In genomic region chr16:91645995-91646602, GRCm38 (mm10) we compare ENCODE assay signal across 8 mouse cellular contexts. TPM values are rescaled to one million over a fixed set of nuclear protein-coding genes. Genes with fewer than 3 reads are reported as not detected.
DNase-seq lines count a peak whose midpoint lies in the region; ATAC-seq and TF ChIP-seq lines count a peak whose summit lies in the region.

No protein-coding gene starts in this region.

- DNase-seq in spleen, adult 2 months (ENCODE audit: low read depth in 1 of 2, low spot score in 2 of 2), result peak in 1 of 2 experiments; percentile 58
- no peak for DNase-seq in spleen, postnatal 14 days (ENCODE audit: low spot score in 2 of 2)
- DNase-seq in lung, postnatal 25 days (ENCODE audit: low spot score), result peak; percentile 11
- peak; percentile 81 for DNase-seq in thymus, postnatal 0 days (ENCODE audit: low spot score)
- no peak for DNase-seq in adrenal gland, postnatal 4 days (ENCODE audit: low spot score in 2 of 2)
- DNase-seq in layer of hippocampus, postnatal 25 days (ENCODE audit: extremely low spot score in 1 of 2, low spot score in 1 of 2), result no peak

- H3K9me3 ChIP-seq in hindbrain, embryonic 12.5 days (replicated peaks), result no peaks in the 10 kb centered on the region

- H3K4me1 ChIP-seq in spleen, adult 2 months (ENCODE audit: control insufficient read depth, insufficient read depth, insufficient read length), result peaks cover 6% of the 10 kb centered on the region
- H3K4me1 ChIP-seq in brown adipose tissue, adult 24 weeks (ENCODE audit: control insufficient read depth, insufficient read depth, insufficient read length, low read length), result no peaks in the 10 kb centered on the region
- H3K4me1 ChIP-seq in hindbrain, embryonic 12.5 days, result peaks cover 12% of the 10 kb centered on the region

- peak overlapping the region; percentile 94 for H3K4me2 ChIP-seq in hindbrain, embryonic 12.5 days (replicated peaks)

- peak overlapping the region; percentile 100; the same call in 1 of the 2 replicates for H3K27ac ChIP-seq in spleen, adult 2 months (ENCODE audit: insufficient read depth, low read length)
- H3K27ac ChIP-seq in brown adipose tissue, adult 24 weeks (replicated peaks; ENCODE audit: low read depth, low read length), result no peak overlapping the region
- H3K27ac ChIP-seq in hindbrain, embryonic 12.5 days, result peak overlapping the region; percentile 99; the same call in 1 of the 2 replicates

- no peaks in the 10 kb centered on the region for H3K27me3 ChIP-seq in spleen, adult 2 months (ENCODE audit: control insufficient read depth, insufficient read depth, low read length)
- H3K27me3 ChIP-seq in hindbrain, embryonic 12.5 days, result no peaks in the 10 kb centered on the region

- ATAC-seq in hindbrain, embryonic 12.5 days (ENCODE audit: low FRiP score), result no peak

- peaks cover 10% of the 10 kb centered on the region for H3K36me3 ChIP-seq in spleen, adult 2 months (ENCODE audit: control insufficient read depth, insufficient read depth, low read length)
- H3K36me3 ChIP-seq in hindbrain, embryonic 12.5 days, result peaks cover 18% of the 10 kb centered on the region

- no peak; the same call in 1 of the 2 replicates for TF ChIP-seq CTCF in spleen, adult 2 months (IDR thresholded peaks at IDR 0.05; ENCODE audit: extremely low read depth, insufficient read depth, insufficient read length, insufficient replicate concordance)

- peak overlapping the region; percentile 82 for H3K9ac ChIP-seq in hindbrain, embryonic 12.5 days

- TF ChIP-seq POLR2A in spleen, adult 2 months (IDR thresholded peaks at IDR 0.05; ENCODE audit: low read depth, low read length), result no peak

- peak overlapping the region; percentile 98 for H3K4me3 ChIP-seq in spleen, adult 2 months (ENCODE audit: extremely low read depth, insufficient read depth, insufficient read length)
- peak overlapping the region; percentile 64 for H3K4me3 ChIP-seq in brown adipose tissue, adult 24 weeks (ENCODE audit: insufficient read depth, low read depth, low read length)
- H3K4me3 ChIP-seq in hindbrain, embryonic 12.5 days, result peak overlapping the region; percentile 77

- 2% methylated on average over 11 of the region's 11 CpGs for WGBS in spleen, adult 2 months
- 1% methylated on average over 11 of the region's 11 CpGs for WGBS in hindbrain, embryonic 12.5 days

RNA-seq across cellular contexts. Expression of gene Gart, which starts 0.7 kb away (rescaled TPM):
- 24.8 and 26.4 TPM in 2 replicates for polyA plus RNA-seq in spleen, adult 2 months (2012; rRNA removed)
- 46.7 and 51.5 TPM in 2 replicates for polyA plus RNA-seq in brown adipose tissue, adult 24 weeks (2012; ENCODE audit: insufficient read depth, insufficient read length, missing spikeins)
- 85.2 and 88.1 TPM in 2 replicates for polyA plus RNA-seq in hindbrain, embryonic 12.5 days (2016; fragmentation: Nextera tagmentation; extraction: Ambion mirVana)
- polyA plus RNA-seq in thymus, postnatal 0 days (2015; fragmentation: Nextera tagmentation; extraction: Ambion mirVana), result 125 and 133 TPM in 2 replicates
- 100 to 1,000 TPM; 117 to 118 TPM for total RNA-seq in adrenal gland, postnatal 4 days (2021)
- total RNA-seq in layer of hippocampus, postnatal 25 days (2021), result 10 to 100 TPM; 46.6 to 47.7 TPM

RNA-seq across cellular contexts. Expression of gene Son, which starts 1.2 kb away (rescaled TPM):
- 107 and 127 TPM in 2 replicates for polyA plus RNA-seq in spleen, adult 2 months (2012; rRNA removed)
- polyA plus RNA-seq in brown adipose tissue, adult 24 weeks (2012; ENCODE audit: insufficient read depth, insufficient read length, missing spikeins), result 59.0 and 88.7 TPM in 2 replicates
- polyA plus RNA-seq in hindbrain, embryonic 12.5 days (2016; fragmentation: Nextera tagmentation; extraction: Ambion mirVana), result 159 and 162 TPM in 2 replicates
- 132 and 172 TPM in 2 replicates for polyA plus RNA-seq in thymus, postnatal 0 days (2015; fragmentation: Nextera tagmentation; extraction: Ambion mirVana)
- 100 to 1,000 TPM; 265 to 299 TPM for total RNA-seq in adrenal gland, postnatal 4 days (2021)
- total RNA-seq in layer of hippocampus, postnatal 25 days (2021), result 100 to 1,000 TPM; 212 to 264 TPM

RNA-seq across cellular contexts. Expression of gene Dnajc28, which starts 27.3 kb away (rescaled TPM):
- 0.39 and 0.42 TPM in 2 replicates for polyA plus RNA-seq in spleen, adult 2 months (2012; rRNA removed)
- 20.4 and 32.7 TPM in 2 replicates for polyA plus RNA-seq in brown adipose tissue, adult 24 weeks (2012; ENCODE audit: insufficient read depth, insufficient read length, missing spikeins)
- 4.9 and 6.2 TPM in 2 replicates for polyA plus RNA-seq in hindbrain, embryonic 12.5 days (2016; fragmentation: Nextera tagmentation; extraction: Ambion mirVana)
- polyA plus RNA-seq in thymus, postnatal 0 days (2015; fragmentation: Nextera tagmentation; extraction: Ambion mirVana), result 2.3 and 3.3 TPM in 2 replicates
- total RNA-seq in adrenal gland, postnatal 4 days (2021), result 1 to 10 TPM; 5.6 to 8.7 TPM
- total RNA-seq in layer of hippocampus, postnatal 25 days (2021), result 10 to 100 TPM in 1 of 2 experiments, 1 to 10 TPM in 1; 8.2 to 10.3 TPM

RNA-seq across cellular contexts. Expression of gene Donson, which starts 42.5 kb away (rescaled TPM):
- 13.1 and 22.0 TPM in 2 replicates for polyA plus RNA-seq in spleen, adult 2 months (2012; rRNA removed)
- polyA plus RNA-seq in brown adipose tissue, adult 24 weeks (2012; ENCODE audit: insufficient read depth, insufficient read length, missing spikeins), result 0.96 and 4.1 TPM in 2 replicates
- polyA plus RNA-seq in hindbrain, embryonic 12.5 days (2016; fragmentation: Nextera tagmentation; extraction: Ambion mirVana), result 28.9 and 31.0 TPM in 2 replicates
- polyA plus RNA-seq in thymus, postnatal 0 days (2015; fragmentation: Nextera tagmentation; extraction: Ambion mirVana), result 21.8 and 23.2 TPM in 2 replicates
- total RNA-seq in adrenal gland, postnatal 4 days (2021), result 10 to 100 TPM; 15.0 to 21.0 TPM
- total RNA-seq in layer of hippocampus, postnatal 25 days (2021), result 10 to 100 TPM; 19.4 to 23.5 TPM

RNA-seq across cellular contexts. Expression of gene Tmem50b, which starts 48.5 kb away (rescaled TPM):
- polyA plus RNA-seq in spleen, adult 2 months (2012; rRNA removed), result 19.6 and 21.2 TPM in 2 replicates
- 71.4 and 79.6 TPM in 2 replicates for polyA plus RNA-seq in brown adipose tissue, adult 24 weeks (2012; ENCODE audit: insufficient read depth, insufficient read length, missing spikeins)
- polyA plus RNA-seq in hindbrain, embryonic 12.5 days (2016; fragmentation: Nextera tagmentation; extraction: Ambion mirVana), result 46.6 and 48.7 TPM in 2 replicates
- polyA plus RNA-seq in thymus, postnatal 0 days (2015; fragmentation: Nextera tagmentation; extraction: Ambion mirVana), result 33.9 and 38.5 TPM in 2 replicates
- 10 to 100 TPM; 29.2 to 29.8 TPM for total RNA-seq in adrenal gland, postnatal 4 days (2021)
- total RNA-seq in layer of hippocampus, postnatal 25 days (2021), result 100 to 1,000 TPM; 105 to 120 TPM

Comparison
In these comparisons a context has a peak if more than half of its experiments do, and no peak if none do; other contexts are left out.
1. DNase-seq: peak in lung, postnatal 25 days (single experiment) and thymus, postnatal 0 days (single experiment); none in spleen, postnatal 14 days (0 of 2), adrenal gland, postnatal 4 days (0 of 2) and layer of hippocampus, postnatal 25 days (0 of 2).
2. Peak in every context shown above with its lines, with median percentiles within 50 percentile points of each other: H3K4me3 ChIP-seq.